Mouse (Mus musculus): Measurements from ENCODE around the gene Flywch1. TPM values are rescaled to one million over a fixed set of nuclear protein-coding genes. Genes with fewer than 3 reads are reported as not detected.
A peak's percentile ranks its signal among the peaks of the same experiment; 100 is the strongest.

The Flywch1 gene
- polyA plus RNA-seq, 1 experiment from 2014 or later, result 95.6 TPM

- Histone ChIP-seq H3K9me3 (no peaks in the 10 kb centered on the region), H3K4me2 (peak overlapping the region; percentile 37), H3K4me3 (no peak overlapping the region), H3K4me1 (peaks cover 21% of the 10 kb centered on the region), H3K27ac (no peak overlapping the region), H3K36me3 (peaks cover 37% of the 10 kb centered on the region), H3K27me3 (peaks cover 36% of the 10 kb centered on the region), H3K9ac (no peak overlapping the region)
- no peak for ATAC-seq (ENCODE audit: insufficient number of reproducible peaks, insufficient read depth, low FRiP score, low TSS enrichment, low read depth)
- WGBS, result 83% methylated on average over 11 of the region's 11 CpGs
These were observed 21.8 kb downstream of the Flywch1 start for GRCm38 (mm10) chr17:23749400-23750191.

- Histone ChIP-seq H3K4me3 (0 out of 2 replicates have a peak overlapping the region, but pooled peaks have one; percentile 8), H3K36me3 (peaks cover 30% of the 10 kb centered on the region), H3K4me2 (peak overlapping the region; percentile 37), H3K27me3 (peaks cover 44% of the 10 kb centered on the region), H3K9ac (no peak overlapping the region), H3K4me1 (peaks cover 22% of the 10 kb centered on the region), H3K27ac (no peak overlapping the region), H3K9me3 (no peaks in the 10 kb centered on the region)
- WGBS, result 33% methylated on average over 10 of the region's 10 CpGs
- ATAC-seq (ENCODE audit: insufficient number of reproducible peaks, insufficient read depth, low FRiP score, low TSS enrichment, low read depth), result no peak
These were observed 22.6 kb downstream of the Flywch1 start for GRCm38 (mm10) chr17:23748631-23749391.

DNA sequence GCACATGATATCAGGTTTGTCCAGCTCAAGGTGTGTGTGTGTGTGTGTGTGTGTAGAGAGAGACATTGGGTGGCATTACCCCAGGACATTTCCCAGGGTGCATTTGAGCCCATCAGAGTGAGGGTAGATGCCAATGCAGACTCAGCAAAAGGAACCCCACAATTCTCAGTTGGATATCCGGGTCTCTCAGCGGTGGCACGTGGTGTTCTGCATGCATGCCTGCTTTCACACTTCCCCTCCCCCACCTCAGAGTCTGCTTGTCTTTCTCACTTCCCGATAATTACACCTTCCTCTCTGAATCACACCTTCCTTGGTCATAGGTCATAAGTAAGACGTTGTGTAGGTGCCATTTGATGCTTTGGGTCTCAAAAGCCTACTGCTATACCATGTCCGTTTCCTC, 23.4 kb downstream of the Flywch1 start:
- ATAC-seq (ENCODE audit: insufficient number of reproducible peaks, insufficient read depth, low FRiP score, low TSS enrichment, low read depth), result no peak
- Histone ChIP-seq H3K9me3 (no peaks in the 10 kb centered on the region), H3K27me3 (peaks cover 52% of the 10 kb centered on the region), H3K4me2 (no peak overlapping the region), H3K4me1 (peaks cover 22% of the 10 kb centered on the region), H3K9ac (no peak overlapping the region), H3K27ac (no peak overlapping the region), H3K4me3 (no peak overlapping the region), H3K36me3 (peaks cover 22% of the 10 kb centered on the region)
- WGBS, result 36% methylated on average over 6 of the region's 6 CpGs

DNA sequence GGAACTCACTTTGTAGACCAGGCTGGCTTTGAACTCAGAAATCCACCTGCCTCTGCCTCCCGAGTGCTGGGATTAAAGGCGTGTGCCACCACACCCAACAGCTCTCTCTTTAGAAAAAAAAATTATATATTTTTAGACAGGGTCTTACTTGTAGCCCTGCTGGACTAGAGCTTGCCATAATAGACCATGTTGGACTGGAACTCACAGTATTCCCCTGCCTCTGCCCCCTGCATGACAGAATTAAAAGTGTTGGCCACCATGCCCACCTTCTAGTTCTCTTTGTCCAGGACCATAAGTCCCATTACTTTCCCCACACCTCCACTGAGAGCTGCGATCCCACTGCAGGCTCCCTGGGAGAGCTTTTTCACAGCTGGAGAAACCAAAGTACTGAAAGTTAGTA, 23.9 kb downstream of the Flywch1 start:
- peaks cover 57% of the 10 kb centered on the region for H3K27me3 ChIP-seq
- WGBS, result 79% methylated on average over 3 of the region's 3 CpGs
- peaks cover 17% of the 10 kb centered on the region for H3K36me3 ChIP-seq

DNA sequence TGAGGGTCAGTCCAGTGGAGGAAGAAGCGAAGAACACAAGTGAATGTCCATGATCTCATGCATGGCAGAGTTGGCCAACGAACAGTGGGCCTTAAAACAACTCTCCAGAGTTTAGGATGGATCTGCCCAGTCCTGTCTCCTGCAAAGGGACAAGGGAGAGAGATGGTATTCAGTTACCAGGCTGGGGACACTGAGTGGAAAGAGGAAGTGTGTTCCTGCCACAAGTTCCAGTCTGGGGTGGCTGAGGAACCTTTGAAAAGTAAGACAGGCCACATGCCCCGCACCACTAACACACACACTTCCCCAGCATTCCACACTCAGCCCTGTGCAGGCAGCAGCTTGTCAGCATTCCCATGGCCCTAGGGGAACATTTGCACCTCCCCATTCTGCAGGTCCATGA, 24.6 kb downstream of the Flywch1 start:
- 73% methylated on average over 3 of the region's 3 CpGs for WGBS
- Histone ChIP-seq H3K4me2 (no peak overlapping the region), H3K9ac (no peak overlapping the region), H3K36me3 (peaks cover 9% of the 10 kb centered on the region), H3K4me3 (no peak overlapping the region), H3K27me3 (peaks cover 64% of the 10 kb centered on the region), H3K4me1 (peaks cover 32% of the 10 kb centered on the region), H3K9me3 (no peaks in the 10 kb centered on the region), H3K27ac (no peak overlapping the region)
- no peak for ATAC-seq (ENCODE audit: insufficient number of reproducible peaks, insufficient read depth, low FRiP score, low TSS enrichment, low read depth)

More for the DNA sequence above, 23.9 kb downstream of the Flywch1 start:
- H3K4me1 ChIP-seq, result peaks cover 24% of the 10 kb centered on the region
- H3K9me3 ChIP-seq, result no peaks in the 10 kb centered on the region
- no peak overlapping the region for H3K9ac ChIP-seq
- ATAC-seq (ENCODE audit: insufficient number of reproducible peaks, insufficient read depth, low FRiP score, low TSS enrichment, low read depth), result no peak
- no peak overlapping the region for H3K4me3 ChIP-seq
- H3K4me2 ChIP-seq, result no peak overlapping the region
- H3K27ac ChIP-seq, result no peak overlapping the region

- Histone ChIP-seq H3K27me3 (peaks cover 69% of the 10 kb centered on the region), H3K9ac (peak overlapping the region; percentile 63; the same call in 1 of the 2 replicates), H3K4me2 (peak overlapping the region; percentile 67), H3K36me3 (peaks cover 5% of the 10 kb centered on the region), H3K4me1 (peaks cover 33% of the 10 kb centered on the region), H3K4me3 (peak overlapping the region; percentile 38), H3K27ac (no peak overlapping the region; the same call in 1 of the 2 replicates), H3K9me3 (no peaks in the 10 kb centered on the region)
- no peak for ATAC-seq (ENCODE audit: insufficient number of reproducible peaks, insufficient read depth, low FRiP score, low TSS enrichment, low read depth)
- WGBS, result 3% methylated on average over 12 of the region's 12 CpGs
These were observed 25.1 kb downstream of the Flywch1 start for GRCm38 (mm10) chr17:23746311-23746710.

DNA sequence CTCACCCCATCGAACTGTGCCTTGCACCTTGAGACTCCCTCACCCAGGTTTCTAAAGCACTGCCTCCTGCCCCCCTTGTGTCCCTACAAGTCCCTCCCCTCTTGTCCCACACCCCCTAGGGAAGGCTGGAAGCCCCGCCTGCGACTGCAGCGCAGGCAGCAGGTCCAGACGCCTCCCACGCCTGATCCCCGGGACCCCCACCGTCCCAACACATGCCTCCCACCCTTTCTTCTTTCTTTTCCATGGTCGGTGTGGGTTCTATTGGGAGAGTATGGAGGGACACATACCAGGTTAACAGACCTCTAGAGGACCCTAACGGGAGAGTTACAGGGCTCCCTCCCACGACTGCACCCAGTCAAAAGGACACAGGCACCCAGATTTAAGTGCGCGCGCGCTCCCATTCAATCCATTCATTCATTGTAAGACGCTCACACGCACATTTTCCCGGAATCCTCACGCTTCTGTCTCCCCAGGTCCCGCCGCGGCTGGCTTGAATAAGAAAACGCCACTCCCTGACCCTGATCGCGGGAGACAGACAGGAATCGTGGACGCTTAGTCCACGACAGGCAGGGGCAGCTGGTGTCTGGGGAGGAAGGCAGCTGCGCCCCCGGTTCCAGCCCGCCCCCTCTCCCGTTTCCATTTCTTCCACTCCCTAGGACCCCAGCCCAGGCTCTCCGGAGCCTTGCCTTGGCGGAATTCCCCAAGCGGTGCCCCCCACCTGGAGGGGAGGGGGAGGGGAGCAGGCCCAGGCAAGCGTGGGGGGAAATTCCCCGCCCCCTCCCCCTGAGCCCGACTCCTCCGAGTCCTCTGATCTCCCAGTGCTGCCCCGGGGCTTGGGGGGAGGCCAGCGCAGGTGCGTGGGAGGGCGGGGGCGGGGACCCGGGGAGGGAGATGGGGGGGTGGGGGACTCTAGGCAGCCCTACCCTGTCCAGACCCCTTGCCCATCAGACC, 25.8 kb downstream of the Flywch1 start, which contains the start of gene Kremen2:
TSS of gene Kremen2 (minus strand) at position 533 of the 951 bp plus-strand sequence.
- Histone ChIP-seq H3K9me3 (no peaks in the 10 kb centered on the region), H3K27me3 (peaks cover 76% of the 10 kb centered on the region), H3K4me2 (peak within 1 kb of the TSS; percentile 67), H3K27ac (peak within 1 kb of the TSS; percentile 39; the same call in 1 of the 2 replicates), H3K36me3 (no peaks in the 10 kb centered on the region), H3K4me3 (peak within 1 kb of the TSS; percentile 38), H3K4me1 (peaks cover 37% of the 10 kb centered on the region), H3K9ac (peak within 1 kb of the TSS; percentile 63)
- under 1% methylated on average over 45 of the region's 45 CpGs for WGBS
- no peak for ATAC-seq (ENCODE audit: insufficient number of reproducible peaks, insufficient read depth, low FRiP score, low TSS enrichment, low read depth)

DNA sequence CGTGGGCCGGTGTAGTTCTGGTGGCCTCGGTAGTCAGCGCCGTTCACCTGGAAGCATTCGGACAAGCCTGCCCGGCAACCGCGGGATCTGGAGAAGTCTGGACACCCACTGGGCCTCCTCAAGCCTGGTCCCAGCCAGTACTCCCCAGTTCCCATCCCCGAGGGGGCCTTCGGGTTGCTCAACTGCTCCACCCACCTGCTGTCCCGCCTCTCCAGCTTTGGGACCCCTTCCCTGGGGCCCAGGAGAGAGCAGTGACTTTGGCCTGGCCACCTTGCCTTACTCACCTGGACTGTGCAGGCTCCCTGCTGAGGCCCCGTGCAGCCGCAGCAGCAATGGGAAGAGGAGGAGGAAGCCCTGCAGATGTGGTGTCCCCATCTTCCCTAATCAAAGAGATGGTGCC, 26.8 kb downstream of the Flywch1 start:
- Histone ChIP-seq H3K9ac (peak overlapping the region; percentile 63; the same call in 1 of the 2 replicates), H3K36me3 (no peaks in the 10 kb centered on the region), H3K9me3 (no peaks in the 10 kb centered on the region), H3K4me3 (peak overlapping the region; percentile 38), H3K27me3 (peaks cover 84% of the 10 kb centered on the region), H3K4me1 (peaks cover 43% of the 10 kb centered on the region), H3K4me2 (peak overlapping the region; percentile 67), H3K27ac (peak overlapping the region; percentile 39; the same call in 1 of the 2 replicates)
- WGBS, result 7% methylated on average over 14 of the region's 14 CpGs
- no peak for ATAC-seq (ENCODE audit: insufficient number of reproducible peaks, insufficient read depth, low FRiP score, low TSS enrichment, low read depth)

- no peaks in the 10 kb centered on the region for H3K9me3 ChIP-seq
- H3K4me2 ChIP-seq, result peak overlapping the region; percentile 67
- H3K4me1 ChIP-seq, result peaks cover 47% of the 10 kb centered on the region
- H3K9ac ChIP-seq, result no peak overlapping the region
- WGBS, result 24% methylated on average over 8 of the region's 8 CpGs
- peak overlapping the region; percentile 39; the same call in 1 of the 2 replicates for H3K27ac ChIP-seq
- peaks cover 89% of the 10 kb centered on the region for H3K27me3 ChIP-seq
- ATAC-seq (ENCODE audit: insufficient number of reproducible peaks, insufficient read depth, low FRiP score, low TSS enrichment, low read depth), result no peak
- H3K4me3 ChIP-seq, result peak overlapping the region; percentile 38
- H3K36me3 ChIP-seq, result no peaks in the 10 kb centered on the region
These were observed 27.3 kb downstream of the Flywch1 start for GRCm38 (mm10) chr17:23744076-23744475.

GRCm38 (mm10) chr17:23742941-23743340, 28.5 kb downstream of the Flywch1 start:
- peaks cover 96% of the 10 kb centered on the region for H3K27me3 ChIP-seq
- no peaks in the 10 kb centered on the region for H3K9me3 ChIP-seq
- no peak for ATAC-seq (ENCODE audit: insufficient number of reproducible peaks, insufficient read depth, low FRiP score, low TSS enrichment, low read depth)
- peaks cover 52% of the 10 kb centered on the region for H3K4me1 ChIP-seq
- no peaks in the 10 kb centered on the region for H3K36me3 ChIP-seq
- H3K4me2 ChIP-seq, result peak overlapping the region; percentile 67
- H3K27ac ChIP-seq, result no peak overlapping the region
- WGBS, result 62% methylated on average over 12 of the region's 12 CpGs
- H3K9ac ChIP-seq, result no peak overlapping the region
- 0 out of 2 replicates have a peak overlapping the region, but pooled peaks have one; percentile 34 for H3K4me3 ChIP-seq

Data from embryonic facial prominence, embryonic 13.5 days (tissue).